Mouse (Mus musculus) frontal cortex, adult 2 months (tissue): Measurements from ENCODE around the gene Zc3h15. TPM values are rescaled to one million over a fixed set of nuclear protein-coding genes. Genes with fewer than 3 reads are reported as not detected.
"Not testable (repeated sequence)": the region's sequence is repeated elsewhere in the genome, so short reads cannot be mapped to it uniquely, and the experiment has no call there.

Experiments
- DNase-seq, 2 experiments: peaks; one replicate each; pipeline ENCODE4 v3.0.0; 2022; ENCODE audit warnings: low spot score in 1 of 2; ENCODE audit errors: extremely low spot score in 1 of 2
- polyA plus RNA-seq: library from polyadenylated mRNA; depleted of rRNA; stranded (reverse); fragments of >200 nt; gene quantifications from 2 replicates; pipeline ENCODE4 v1.2.3, GENCODE M21; 2012; rRNA removed

The Zc3h15 gene
- polyA plus RNA-seq, 1 experiment, result 114 TPM

GRCm38 (mm10) chr2:83713281-83713680 is 69.0 kb downstream of the Zc3h15 start:
- DNase-seq, result not testable (repeated sequence)

GRCm38 (mm10) chr2:83713946-83714345 is 69.7 kb downstream of the Zc3h15 start:
- no peak for DNase-seq

Other genes with a start within 250 kb of the Zc3h15 start
- gene Itgav, start 80.0 kb downstream of the Zc3h15 start, polyA plus RNA-seq, result 88.1 and 97.6 TPM in 2 replicates
- 199 and 209 TPM in 2 replicates for gene Fam171b, start 168.2 kb downstream of the Zc3h15 start, polyA plus RNA-seq